Mouse (Mus musculus): ENCODE data around the gene Abl2. TPM values are rescaled to one million over a fixed set of nuclear protein-coding genes. Genes with fewer than 3 reads are reported as not detected.
A peak's percentile ranks its signal among the peaks of the same experiment; 100 is the strongest.

Abl2 gene
- polyA plus RNA-seq, 1 experiment from 2014 or later = 6.6 TPM

GRCm38 (mm10) chr1:156617811-156618210 lies 59.2 kb downstream of the Abl2 start:
- Histone ChIP-seq H3K9me3 (no peaks in the 10 kb centered on the region), H3K36me3 (replicated peaks) (0 out of 2 replicates have a peak, but pooled peaks cover 5% of the 10 kb centered on the region), H3K9ac (no peak overlapping the region), H3K4me3 (replicated peaks) (no peak overlapping the region), H3K27ac (no peak overlapping the region), H3K4me2 (no peak overlapping the region), H3K27me3 (no peaks in the 10 kb centered on the region), H3K4me1 (peaks cover 40% of the 10 kb centered on the region)
- ATAC-seq (ENCODE audit: low FRiP score) = no peak
- WGBS = 51% methylated on average over 4 of the region's 4 CpGs

- Histone ChIP-seq H3K4me2 (no peak overlapping the region), H3K9me3 (no peaks in the 10 kb centered on the region), H3K9ac (no peak overlapping the region), H3K36me3 (replicated peaks) (peaks cover 12% of the 10 kb centered on the region; the same call in 1 of the 2 replicates), H3K27ac (no peak overlapping the region), H3K4me1 (peaks cover 22% of the 10 kb centered on the region), H3K4me3 (replicated peaks) (no peak overlapping the region), H3K27me3 (no peaks in the 10 kb centered on the region)
- no peak for ATAC-seq (ENCODE audit: low FRiP score)
- WGBS = 68% methylated on average over 4 of the region's 4 CpGs
Measured at GRCm38 (mm10) chr1:156620292-156620909, 61.8 kb downstream of the Abl2 start.

GRCm38 (mm10) chr1:156620951-156621350 lies 62.4 kb downstream of the Abl2 start:
- no peak overlapping the region for H3K4me2 ChIP-seq
- peaks cover 17% of the 10 kb centered on the region for H3K4me1 ChIP-seq
- H3K36me3 ChIP-seq (replicated peaks) = peaks cover 17% of the 10 kb centered on the region; the same call in 1 of the 2 replicates
- no peak overlapping the region for H3K4me3 ChIP-seq (replicated peaks)
- no peaks in the 10 kb centered on the region for H3K9me3 ChIP-seq
- no peaks in the 10 kb centered on the region for H3K27me3 ChIP-seq
- H3K9ac ChIP-seq = no peak overlapping the region
- H3K27ac ChIP-seq = no peak overlapping the region
- ATAC-seq (ENCODE audit: low FRiP score) = no peak
- 87% methylated on average over 3 of the region's 3 CpGs for WGBS

- 86% methylated on average over 1 of the region's 1 CpGs for WGBS
- H3K9me3 ChIP-seq = no peaks in the 10 kb centered on the region
Measured at GRCm38 (mm10) chr1:156624231-156624630, 65.6 kb downstream of the Abl2 start.

GRCm38 (mm10) chr1:156626729-156627128 lies 68.1 kb downstream of the Abl2 start:
- H3K27me3 ChIP-seq = no peaks in the 10 kb centered on the region
- 79% methylated on average over 4 of the region's 4 CpGs for WGBS

More at GRCm38 (mm10) chr1:156624231-156624630, 65.6 kb downstream of the Abl2 start:
- Histone ChIP-seq H3K27ac (no peak overlapping the region), H3K4me2 (no peak overlapping the region), H3K4me3 (replicated peaks) (no peak overlapping the region), H3K27me3 (no peaks in the 10 kb centered on the region), H3K9ac (no peak overlapping the region), H3K36me3 (replicated peaks) (peaks cover 19% of the 10 kb centered on the region; the same call in 1 of the 2 replicates), H3K4me1 (peaks cover 4% of the 10 kb centered on the region; the same call in 1 of the 2 replicates)
- ATAC-seq (ENCODE audit: low FRiP score) = no peak

GRCm38 (mm10) chr1:156629984-156630383 lies 71.4 kb downstream of the Abl2 start:
- Histone ChIP-seq H3K4me1 (no peaks in the 10 kb centered on the region), H3K27me3 (no peaks in the 10 kb centered on the region), H3K9ac (no peak overlapping the region), H3K27ac (no peak overlapping the region), H3K36me3 (replicated peaks) (peaks cover 51% of the 10 kb centered on the region), H3K9me3 (no peaks in the 10 kb centered on the region), H3K4me3 (replicated peaks) (no peak overlapping the region), H3K4me2 (no peak overlapping the region)
- no peak for ATAC-seq (ENCODE audit: low FRiP score)
- 96% methylated on average over 8 of the region's 8 CpGs for WGBS

More at GRCm38 (mm10) chr1:156626729-156627128, 68.1 kb downstream of the Abl2 start:
- Histone ChIP-seq H3K4me1 (no peaks in the 10 kb centered on the region), H3K4me3 (replicated peaks) (no peak overlapping the region), H3K9ac (no peak overlapping the region), H3K9me3 (no peaks in the 10 kb centered on the region), H3K27ac (no peak overlapping the region), H3K36me3 (replicated peaks) (peaks cover 35% of the 10 kb centered on the region), H3K4me2 (no peak overlapping the region)
- ATAC-seq (ENCODE audit: low FRiP score) = no peak

GRCm38 (mm10) chr1:156630965-156631364 lies 72.4 kb downstream of the Abl2 start:
- no peaks in the 10 kb centered on the region for H3K9me3 ChIP-seq
- peaks cover 50% of the 10 kb centered on the region for H3K36me3 ChIP-seq (replicated peaks)
- H3K4me1 ChIP-seq = no peaks in the 10 kb centered on the region
- H3K9ac ChIP-seq = no peak overlapping the region
- ATAC-seq (ENCODE audit: low FRiP score) = no peak
- H3K27ac ChIP-seq = no peak overlapping the region
- H3K4me3 ChIP-seq (replicated peaks) = no peak overlapping the region
- no peaks in the 10 kb centered on the region for H3K27me3 ChIP-seq
- H3K4me2 ChIP-seq = no peak overlapping the region

- 79% methylated on average over 10 of the region's 10 CpGs for WGBS
- ATAC-seq (ENCODE audit: low FRiP score) = 0 out of 2 replicates have a peak, but pooled peaks have one; percentile 44
- H3K9ac ChIP-seq = no peak overlapping the region
- no peaks in the 10 kb centered on the region for H3K27me3 ChIP-seq
- H3K36me3 ChIP-seq (replicated peaks) = peaks cover 58% of the 10 kb centered on the region
- no peak overlapping the region for H3K4me3 ChIP-seq (replicated peaks)
- H3K27ac ChIP-seq = no peak overlapping the region
- H3K4me1 ChIP-seq = no peaks in the 10 kb centered on the region
- no peak overlapping the region for H3K4me2 ChIP-seq
- H3K9me3 ChIP-seq = no peaks in the 10 kb centered on the region
Measured at GRCm38 (mm10) chr1:156633095-156633494, 74.5 kb downstream of the Abl2 start.

GRCm38 (mm10) chr1:156635148-156635547 lies 76.6 kb downstream of the Abl2 start:
- Histone ChIP-seq H3K9ac (no peak overlapping the region), H3K4me2 (no peak overlapping the region), H3K4me3 (replicated peaks) (no peak overlapping the region), H3K9me3 (no peaks in the 10 kb centered on the region), H3K4me1 (no peaks in the 10 kb centered on the region), H3K27ac (no peak overlapping the region), H3K36me3 (replicated peaks) (peaks cover 61% of the 10 kb centered on the region), H3K27me3 (no peaks in the 10 kb centered on the region)
- no peak for ATAC-seq (ENCODE audit: low FRiP score)
- WGBS = 86% methylated on average over 2 of the region's 2 CpGs

- no peak overlapping the region for H3K4me2 ChIP-seq
- H3K4me1 ChIP-seq = peaks cover 13% of the 10 kb centered on the region
- no peaks in the 10 kb centered on the region for H3K27me3 ChIP-seq
- H3K36me3 ChIP-seq (replicated peaks) = peaks cover 60% of the 10 kb centered on the region
- no peak overlapping the region for H3K27ac ChIP-seq
- no peak overlapping the region for H3K4me3 ChIP-seq (replicated peaks)
- no peak for ATAC-seq (ENCODE audit: low FRiP score)
- no peaks in the 10 kb centered on the region for H3K9me3 ChIP-seq
- WGBS = 88% methylated on average over 5 of the region's 5 CpGs
- H3K9ac ChIP-seq = no peak overlapping the region
Measured at GRCm38 (mm10) chr1:156639455-156639854, 80.9 kb downstream of the Abl2 start.

- Histone ChIP-seq H3K27me3 (no peaks in the 10 kb centered on the region), H3K9ac (no peak overlapping the region), H3K4me3 (replicated peaks) (no peak overlapping the region), H3K36me3 (replicated peaks) (peaks cover 52% of the 10 kb centered on the region), H3K4me1 (peaks cover 18% of the 10 kb centered on the region), H3K4me2 (no peak overlapping the region), H3K27ac (no peak overlapping the region), H3K9me3 (no peaks in the 10 kb centered on the region)
- ATAC-seq (ENCODE audit: low FRiP score) = no peak
- WGBS = 80% methylated on average over 4 of the region's 4 CpGs
Measured at GRCm38 (mm10) chr1:156640577-156640976, 82.0 kb downstream of the Abl2 start.

- ATAC-seq (ENCODE audit: low FRiP score) = no peak
- H3K27ac ChIP-seq = no peak overlapping the region
- no peak overlapping the region for H3K4me2 ChIP-seq
- 94% methylated on average over 10 of the region's 10 CpGs for WGBS
- no peak overlapping the region for H3K4me3 ChIP-seq (replicated peaks)
- peaks cover 43% of the 10 kb centered on the region for H3K36me3 ChIP-seq (replicated peaks)
- H3K9me3 ChIP-seq = no peaks in the 10 kb centered on the region
- H3K9ac ChIP-seq = no peak overlapping the region
- no peaks in the 10 kb centered on the region for H3K27me3 ChIP-seq
- H3K4me1 ChIP-seq = peaks cover 18% of the 10 kb centered on the region
Measured at GRCm38 (mm10) chr1:156641808-156642207, 83.2 kb downstream of the Abl2 start.

GRCm38 (mm10) chr1:156642813-156643212 lies 84.2 kb downstream of the Abl2 start:
- Histone ChIP-seq H3K9ac (no peak overlapping the region), H3K4me3 (replicated peaks) (no peak overlapping the region), H3K36me3 (replicated peaks) (peaks cover 40% of the 10 kb centered on the region), H3K4me2 (no peak overlapping the region), H3K9me3 (no peaks in the 10 kb centered on the region), H3K4me1 (peaks cover 18% of the 10 kb centered on the region), H3K27me3 (no peaks in the 10 kb centered on the region), H3K27ac (no peak overlapping the region)
- ATAC-seq (ENCODE audit: low FRiP score) = no peak
- WGBS = 63% methylated on average over 12 of the region's 12 CpGs
